Mouse (Mus musculus) intestine, embryonic 15.5 days (tissue): Measurements from ENCODE around the gene Gm28308. TPM values are rescaled to one million over a fixed set of nuclear protein-coding genes. Genes with fewer than 3 reads are reported as not detected.

Source experiments
- ATAC-seq: fragments of 200-750 bp; cut with Nextera tagmentation; 2 replicates; pipeline ENCODE4 v1.8.0; 2017; ENCODE audit warnings: moderate TSS enrichment, moderate library complexity
- H3K27ac ChIP-seq: fragments of 300-500 bp; sonication (generic); 2 replicates; pipeline ENCODE4 v1.5.1; 2015; ENCODE audit warnings: mild to moderate bottlenecking, inconsistent platforms
- H3K27me3 ChIP-seq: fragments of 300-500 bp; sonication (generic); replicated peaks from 2 replicates; pipeline ENCODE4 v1.6.1; 2015; ENCODE audit warnings: inconsistent platforms
- H3K36me3 ChIP-seq: fragments of 300-500 bp; sonication (generic); 2 replicates; pipeline ENCODE4 v1.6.1; 2015; ENCODE audit warnings: inconsistent platforms
- H3K4me1 ChIP-seq: fragments of 300-500 bp; sonication (generic); replicated peaks from 2 replicates; pipeline ENCODE4 v1.6.1; 2015; ENCODE audit warnings: inconsistent platforms
- H3K4me2 ChIP-seq: fragments of 300-500 bp; sonication (generic); replicated peaks from 2 replicates; pipeline ENCODE4 v1.6.1; 2015; ENCODE audit warnings: mild to moderate bottlenecking, inconsistent platforms
- H3K4me3 ChIP-seq: fragments of 300-500 bp; sonication (generic); replicated peaks from 2 replicates; pipeline ENCODE4 v1.5.1; 2015; ENCODE audit warnings: inconsistent platforms
- H3K9ac ChIP-seq: fragments of 300-500 bp; sonication (generic); 2 replicates; pipeline ENCODE4 v1.6.1; 2015; ENCODE audit warnings: inconsistent platforms
- H3K9me3 ChIP-seq: fragments of 300-500 bp; sonication (generic); 2 replicates; pipeline ENCODE4 v1.6.1; 2016; ENCODE audit warnings: inconsistent platforms
- WGBS: fragments of 180-500 bp; shearing (Covaris S2); methylation state at CpG from one replicate; pipeline ENCODE4 v1.1.7; 2015; 5-methylcytosine and 5-hydroxymethylcytosine counted together
- polyA plus RNA-seq: library from polyadenylated mRNA; unstranded; fragments of >200 nt; fragmentation: Nextera tagmentation; extraction: Ambion mirVana; gene quantifications from 2 replicates; pipeline ENCODE4 v1.2.1, GENCODE M21; 2015

Gene Gm28308
- polyA plus RNA-seq, 1 experiment from 2014 or later, result not detected

GRCm38 (mm10) chr6:52227470-52228222 lies 14.5 kb upstream of the Gm28308 start:
- 5% methylated on average over 11 of the region's 11 CpGs for WGBS
- Histone ChIP-seq H3K9ac (no peak overlapping the region), H3K27me3 (peaks cover 91% of the 10 kb centered on the region), H3K27ac (no peak overlapping the region), H3K4me3 (no peak overlapping the region), H3K9me3 (no peaks in the 10 kb centered on the region), H3K4me2 (peak overlapping the region; percentile 50), H3K36me3 (no peaks in the 10 kb centered on the region), H3K4me1 (peaks cover 6% of the 10 kb centered on the region; the same call in 1 of the 2 replicates)
- ATAC-seq, result no peak

GRCm38 (mm10) chr6:52226569-52227257 lies 13.6 kb upstream of the Gm28308 start:
- WGBS, result 4% methylated on average over 26 of the region's 26 CpGs
- H3K27me3 ChIP-seq, result peaks cover 90% of the 10 kb centered on the region
- H3K4me1 ChIP-seq, result 0 out of 2 replicates have a peak, but pooled peaks cover 7% of the 10 kb centered on the region
- no peaks in the 10 kb centered on the region for H3K9me3 ChIP-seq
- no peak for ATAC-seq
- peak overlapping the region; percentile 6; the same call in 1 of the 2 replicates for H3K4me3 ChIP-seq
- peak overlapping the region; percentile 50 for H3K4me2 ChIP-seq
- H3K27ac ChIP-seq, result peak overlapping the region; percentile 32; the same call in 1 of the 2 replicates
- no peaks in the 10 kb centered on the region for H3K36me3 ChIP-seq
- no peak overlapping the region for H3K9ac ChIP-seq

- Histone ChIP-seq H3K4me1 (peaks cover 11% of the 10 kb centered on the region; the same call in 1 of the 2 replicates), H3K4me2 (peak overlapping the region; percentile 50), H3K4me3 (peak overlapping the region; percentile 38), H3K27me3 (peaks cover 93% of the 10 kb centered on the region), H3K36me3 (no peaks in the 10 kb centered on the region), H3K9me3 (no peaks in the 10 kb centered on the region), H3K27ac (peak overlapping the region; percentile 40; the same call in 1 of the 2 replicates), H3K9ac (peak overlapping the region; percentile 37)
- ATAC-seq, result peak; percentile 27; the same call in 1 of the 2 replicates
- WGBS, result 2% methylated on average over 69 of the region's 69 CpGs
These were observed 12.8 kb upstream of the Gm28308 start for GRCm38 (mm10) chr6:52225612-52226568.

GRCm38 (mm10) chr6:52224895-52225611 lies 11.9 kb upstream of the Gm28308 start:
- peaks cover 11% of the 10 kb centered on the region; the same call in 1 of the 2 replicates for H3K4me1 ChIP-seq
- peaks cover 92% of the 10 kb centered on the region for H3K27me3 ChIP-seq
- peak overlapping the region; percentile 38 for H3K4me3 ChIP-seq
- peak overlapping the region; percentile 37 for H3K9ac ChIP-seq
- ATAC-seq, result no peak
- no peaks in the 10 kb centered on the region for H3K36me3 ChIP-seq
- H3K27ac ChIP-seq, result no peak overlapping the region
- 2% methylated on average over 35 of the region's 36 CpGs for WGBS
- H3K9me3 ChIP-seq, result no peaks in the 10 kb centered on the region
- peak overlapping the region; percentile 50 for H3K4me2 ChIP-seq

GRCm38 (mm10) chr6:52223939-52224760 lies 11.0 kb upstream of the Gm28308 start:
- Histone ChIP-seq H3K4me2 (peak overlapping the region; percentile 50), H3K9me3 (no peaks in the 10 kb centered on the region), H3K36me3 (no peaks in the 10 kb centered on the region), H3K4me1 (peaks cover 11% of the 10 kb centered on the region; the same call in 1 of the 2 replicates), H3K9ac (no peak overlapping the region), H3K4me3 (peak overlapping the region; percentile 38), H3K27me3 (peaks cover 92% of the 10 kb centered on the region), H3K27ac (no peak overlapping the region)
- no peak for ATAC-seq
- 10% methylated on average over 24 of the region's 24 CpGs for WGBS

GRCm38 (mm10) chr6:52222729-52223128 lies 9.6 kb upstream of the Gm28308 start:
- H3K4me3 ChIP-seq, result 0 out of 2 replicates have a peak overlapping the region, but pooled peaks have one; percentile 11
- H3K9ac ChIP-seq, result no peak overlapping the region
- H3K4me2 ChIP-seq, result peak overlapping the region; percentile 94
- H3K27ac ChIP-seq, result 0 out of 2 replicates have a peak overlapping the region, but pooled peaks have one; percentile 13
- H3K27me3 ChIP-seq, result peaks cover 94% of the 10 kb centered on the region
- ATAC-seq, result no peak
- H3K36me3 ChIP-seq, result no peaks in the 10 kb centered on the region
- peaks cover 11% of the 10 kb centered on the region; the same call in 1 of the 2 replicates for H3K4me1 ChIP-seq
- 41% methylated on average over 13 of the region's 13 CpGs for WGBS
- H3K9me3 ChIP-seq, result no peaks in the 10 kb centered on the region

GRCm38 (mm10) chr6:52221993-52222685 lies 9.0 kb upstream of the Gm28308 start:
- Histone ChIP-seq H3K9me3 (no peaks in the 10 kb centered on the region), H3K9ac (no peak overlapping the region), H3K4me2 (peak overlapping the region; percentile 94), H3K36me3 (no peaks in the 10 kb centered on the region), H3K4me1 (peaks cover 11% of the 10 kb centered on the region; the same call in 1 of the 2 replicates), H3K4me3 (peak overlapping the region; percentile 55), H3K27ac (peak overlapping the region; percentile 72), H3K27me3 (peaks cover 94% of the 10 kb centered on the region)
- peak; percentile 46 for ATAC-seq
- 10% methylated on average over 21 of the region's 21 CpGs for WGBS

GRCm38 (mm10) chr6:52221337-52221992 lies 8.3 kb upstream of the Gm28308 start, which contains the start of gene Hoxa7:
TSS of gene Hoxa7 (minus strand) at chr6:52221854.
- peaks cover 17% of the 10 kb centered on the region for H3K4me1 ChIP-seq
- H3K9ac ChIP-seq, result peak within 1 kb of the TSS; percentile 62
- peak within 1 kb of the TSS; percentile 77 for H3K27ac ChIP-seq
- 1% methylated on average over 46 of the region's 46 CpGs for WGBS
- H3K4me2 ChIP-seq, result peak within 1 kb of the TSS; percentile 94
- ATAC-seq, result peak; percentile 68
- no peaks in the 10 kb centered on the region for H3K9me3 ChIP-seq
- no peaks in the 10 kb centered on the region for H3K36me3 ChIP-seq
- peaks cover 92% of the 10 kb centered on the region for H3K27me3 ChIP-seq
- peak within 1 kb of the TSS; percentile 55 for H3K4me3 ChIP-seq

- Histone ChIP-seq H3K4me2 (peak overlapping the region; percentile 94), H3K36me3 (no peaks in the 10 kb centered on the region), H3K9me3 (no peaks in the 10 kb centered on the region), H3K9ac (peak overlapping the region; percentile 62; the same call in 1 of the 2 replicates), H3K27me3 (peaks cover 92% of the 10 kb centered on the region), H3K4me1 (peaks cover 17% of the 10 kb centered on the region), H3K4me3 (peak overlapping the region; percentile 55), H3K27ac (no peak overlapping the region; the same call in 1 of the 2 replicates)
- WGBS, result 19% methylated on average over 12 of the region's 12 CpGs
- no peak for ATAC-seq
These were observed 7.7 kb upstream of the Gm28308 start for GRCm38 (mm10) chr6:52220865-52221310.
